Mouse (Mus musculus): ENCODE data around the gene Elovl6. TPM values are rescaled to one million over a fixed set of nuclear protein-coding genes. Genes with fewer than 3 reads are reported as not detected.

The Elovl6 gene
- polyA plus RNA-seq, 1 experiment from 2014 or later: 28.3 TPM

GRCm38 (mm10) chr3:129612311-129613097 lies 80.3 kb downstream of the Elovl6 start:
- ATAC-seq (replicated peaks; ENCODE audit: low FRiP score) (no peak; the same call in 1 of the 2 replicates), DNase-seq (ENCODE audit: low spot score) (no peak)
- no peak overlapping the region for H3K4me2 ChIP-seq
- H3K9ac ChIP-seq (ENCODE audit: low read depth, low read length): no peak overlapping the region
- 84% methylated on average over 25 of the region's 25 CpGs for WGBS
- H3K4me1 ChIP-seq (replicated peaks; ENCODE audit: control insufficient read depth, insufficient read depth, low read length): peaks cover 3% of the 10 kb centered on the region
- no peaks in the 10 kb centered on the region for H3K27me3 ChIP-seq (replicated peaks; ENCODE audit: control insufficient read depth, insufficient read depth, low read length)
- H3K36me3 ChIP-seq (ENCODE audit: control insufficient read depth, insufficient read depth, low read length): no peaks in the 10 kb centered on the region; the same call in 1 of the 2 replicates
- no peaks in the 10 kb centered on the region for H3K9me3 ChIP-seq (ENCODE audit: control insufficient read depth, low read length)
- H3K27ac ChIP-seq (ENCODE audit: low read depth, low read length): no peak overlapping the region
- no peak overlapping the region for H3K4me3 ChIP-seq (ENCODE audit: low read depth, low read length)

- Histone ChIP-seq H3K4me2 (no peak overlapping the region), H3K4me1 (replicated peaks; ENCODE audit: control insufficient read depth, insufficient read depth, low read length) (peaks cover 3% of the 10 kb centered on the region), H3K9ac (ENCODE audit: low read depth, low read length) (no peak overlapping the region), H3K4me3 (ENCODE audit: low read depth, low read length) (no peak overlapping the region), H3K27me3 (replicated peaks; ENCODE audit: control insufficient read depth, insufficient read depth, low read length) (no peaks in the 10 kb centered on the region), H3K9me3 (ENCODE audit: control insufficient read depth, low read length) (no peaks in the 10 kb centered on the region), H3K36me3 (ENCODE audit: control insufficient read depth, insufficient read depth, low read length) (no peaks in the 10 kb centered on the region; the same call in 1 of the 2 replicates), H3K27ac (ENCODE audit: low read depth, low read length) (no peak overlapping the region)
- 80% methylated on average over 7 of the region's 7 CpGs for WGBS
- ATAC-seq (replicated peaks; ENCODE audit: low FRiP score): 0 out of 2 replicates have a peak, but pooled peaks have one; percentile 16
- DNase-seq (ENCODE audit: low spot score): no peak
Observed at GRCm38 (mm10) chr3:129613756-129614155, 81.6 kb downstream of the Elovl6 start.

GRCm38 (mm10) chr3:129614216-129614615 lies 82.1 kb downstream of the Elovl6 start:
- Histone ChIP-seq H3K27ac (ENCODE audit: low read depth, low read length) (no peak overlapping the region), H3K9ac (ENCODE audit: low read depth, low read length) (no peak overlapping the region), H3K4me1 (replicated peaks; ENCODE audit: control insufficient read depth, insufficient read depth, low read length) (peaks cover 3% of the 10 kb centered on the region), H3K9me3 (ENCODE audit: control insufficient read depth, low read length) (no peaks in the 10 kb centered on the region), H3K27me3 (replicated peaks; ENCODE audit: control insufficient read depth, insufficient read depth, low read length) (no peaks in the 10 kb centered on the region), H3K4me2 (no peak overlapping the region), H3K36me3 (ENCODE audit: control insufficient read depth, insufficient read depth, low read length) (no peaks in the 10 kb centered on the region; the same call in 1 of the 2 replicates), H3K4me3 (ENCODE audit: low read depth, low read length) (no peak overlapping the region)
- ATAC-seq (replicated peaks; ENCODE audit: low FRiP score): 0 out of 2 replicates have a peak, but pooled peaks have one; percentile 25
- 83% methylated on average over 2 of the region's 2 CpGs for WGBS
- DNase-seq (ENCODE audit: low spot score): no peak

DNA sequence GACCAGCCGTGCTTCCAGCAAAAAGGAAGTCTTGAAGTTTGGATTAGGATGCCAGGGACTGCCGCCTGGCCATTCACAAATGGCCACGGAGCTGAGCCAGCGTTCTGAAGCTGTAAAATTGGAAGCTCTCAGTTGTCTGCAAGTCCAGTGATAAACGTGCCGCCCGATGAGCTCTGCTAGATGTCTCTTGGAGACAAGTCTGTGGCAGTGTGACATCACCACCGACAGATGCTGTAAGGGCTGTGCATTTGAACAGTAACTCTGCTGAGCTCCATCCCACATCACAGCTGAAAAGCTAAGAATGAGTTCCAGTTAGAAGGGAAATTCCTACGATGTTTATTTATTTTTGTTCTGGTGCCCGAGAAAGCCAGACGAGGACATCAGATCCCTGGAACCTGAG lies 85.3 kb downstream of the Elovl6 start:
- H3K9ac ChIP-seq (ENCODE audit: low read depth, low read length): no peak overlapping the region
- WGBS: 75% methylated on average over 11 of the region's 11 CpGs

DNA sequence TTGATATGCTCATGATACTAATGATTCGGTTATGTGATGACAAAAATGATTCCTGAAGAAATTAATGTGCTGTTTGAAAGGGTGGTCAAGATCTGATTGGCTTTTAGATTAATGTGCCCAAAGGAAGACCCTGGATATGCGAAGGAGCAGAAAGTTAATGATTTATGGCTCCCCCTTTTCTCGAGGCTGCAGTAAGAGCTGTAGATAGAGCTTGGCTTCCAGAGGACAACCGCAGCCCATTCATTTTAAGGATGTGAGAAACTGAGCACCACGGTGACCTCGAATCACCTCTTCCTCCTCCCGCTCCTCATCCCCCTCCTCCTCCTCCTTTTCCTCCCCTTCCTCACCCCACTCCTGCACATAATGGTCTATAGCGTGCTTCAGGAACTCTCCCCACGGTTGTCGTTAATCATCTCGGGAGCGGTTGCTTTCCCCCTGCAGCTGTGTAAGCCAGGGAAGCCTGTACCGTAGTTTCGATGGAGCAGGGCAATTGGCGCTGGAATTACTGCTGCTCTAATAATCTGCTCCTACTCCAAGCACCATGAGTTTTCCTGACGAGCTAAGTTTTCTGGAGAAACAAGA lies 87.1 kb downstream of the Elovl6 start:
- Histone ChIP-seq H3K27me3 (replicated peaks; ENCODE audit: control insufficient read depth, insufficient read depth, low read length) (no peaks in the 10 kb centered on the region), H3K27ac (ENCODE audit: low read depth, low read length) (no peak overlapping the region), H3K9me3 (ENCODE audit: control insufficient read depth, low read length) (no peaks in the 10 kb centered on the region), H3K36me3 (ENCODE audit: control insufficient read depth, insufficient read depth, low read length) (no peaks in the 10 kb centered on the region; the same call in 1 of the 2 replicates), H3K9ac (ENCODE audit: low read depth, low read length) (no peak overlapping the region), H3K4me1 (replicated peaks; ENCODE audit: control insufficient read depth, insufficient read depth, low read length) (peaks cover 3% of the 10 kb centered on the region), H3K4me3 (ENCODE audit: low read depth, low read length) (no peak overlapping the region), H3K4me2 (no peak overlapping the region)
- DNase-seq (ENCODE audit: low spot score) (no peak), ATAC-seq (replicated peaks; ENCODE audit: low FRiP score) (no peak)
- WGBS: 66% methylated on average over 16 of the region's 16 CpGs

More for the DNA sequence above, 85.3 kb downstream of the Elovl6 start:
- Histone ChIP-seq H3K4me2 (no peak overlapping the region), H3K27ac (ENCODE audit: low read depth, low read length) (no peak overlapping the region), H3K27me3 (replicated peaks; ENCODE audit: control insufficient read depth, insufficient read depth, low read length) (no peaks in the 10 kb centered on the region), H3K9me3 (ENCODE audit: control insufficient read depth, low read length) (no peaks in the 10 kb centered on the region), H3K4me1 (replicated peaks; ENCODE audit: control insufficient read depth, insufficient read depth, low read length) (peaks cover 6% of the 10 kb centered on the region), H3K4me3 (ENCODE audit: low read depth, low read length) (no peak overlapping the region), H3K36me3 (ENCODE audit: control insufficient read depth, insufficient read depth, low read length) (no peaks in the 10 kb centered on the region; the same call in 1 of the 2 replicates)
- no peak for ATAC-seq (replicated peaks; ENCODE audit: low FRiP score)
- no peak for DNase-seq (ENCODE audit: low spot score)

DNA sequence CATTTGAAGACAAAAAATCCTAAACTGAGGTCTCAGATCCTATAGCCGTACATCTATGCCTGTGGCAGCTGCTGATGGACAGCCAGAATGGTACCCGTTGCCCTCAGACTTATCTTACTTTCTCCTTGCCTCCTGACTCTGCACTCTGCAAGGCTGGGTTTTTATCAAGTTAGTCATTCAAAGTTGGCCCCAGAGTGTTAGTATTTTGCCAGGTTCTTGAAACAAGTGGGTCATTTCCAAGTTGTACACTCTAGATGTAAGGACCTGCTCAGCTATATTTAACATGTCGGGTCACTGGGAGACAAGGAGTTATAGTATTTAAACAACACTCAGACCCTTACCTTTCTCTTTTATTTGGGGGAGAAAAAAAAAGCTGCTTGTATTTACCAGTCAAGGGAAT lies 88.6 kb downstream of the Elovl6 start:
- WGBS: 75% methylated on average over 3 of the region's 3 CpGs
- H3K4me2 ChIP-seq: no peak overlapping the region
- H3K27ac ChIP-seq (ENCODE audit: low read depth, low read length): no peak overlapping the region
- no peaks in the 10 kb centered on the region for H3K9me3 ChIP-seq (ENCODE audit: control insufficient read depth, low read length)
- ATAC-seq (replicated peaks; ENCODE audit: low FRiP score) (no peak), DNase-seq (ENCODE audit: low spot score) (no peak)
- peaks cover 3% of the 10 kb centered on the region; the same call in 1 of the 2 replicates for H3K4me1 ChIP-seq (replicated peaks; ENCODE audit: control insufficient read depth, insufficient read depth, low read length)
- no peaks in the 10 kb centered on the region for H3K27me3 ChIP-seq (replicated peaks; ENCODE audit: control insufficient read depth, insufficient read depth, low read length)
- H3K9ac ChIP-seq (ENCODE audit: low read depth, low read length): no peak overlapping the region
- H3K36me3 ChIP-seq (ENCODE audit: control insufficient read depth, insufficient read depth, low read length): no peaks in the 10 kb centered on the region; the same call in 1 of the 2 replicates
- no peak overlapping the region for H3K4me3 ChIP-seq (ENCODE audit: low read depth, low read length)

DNA sequence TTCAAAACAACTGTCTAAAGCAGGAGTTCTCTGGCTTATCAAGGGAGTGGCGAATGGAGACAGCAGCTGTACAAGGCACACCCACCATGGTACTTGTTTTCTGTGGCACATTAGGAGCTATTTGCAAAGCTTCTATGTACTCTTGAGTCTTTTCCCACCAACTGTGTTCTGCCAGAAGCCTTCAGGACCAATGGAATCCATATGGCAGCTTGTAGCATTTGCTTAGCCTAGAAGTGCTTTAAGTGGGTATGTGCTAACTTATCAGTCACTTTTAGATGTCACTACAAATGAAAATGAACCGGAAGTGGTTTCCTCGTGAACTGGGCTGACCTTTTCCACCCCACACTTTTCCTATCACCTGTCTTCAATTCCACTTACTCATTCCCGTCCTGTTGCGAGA lies 89.1 kb downstream of the Elovl6 start:
- H3K36me3 ChIP-seq (ENCODE audit: control insufficient read depth, insufficient read depth, low read length): no peaks in the 10 kb centered on the region; the same call in 1 of the 2 replicates
- no peaks in the 10 kb centered on the region for H3K9me3 ChIP-seq (ENCODE audit: control insufficient read depth, low read length)
- H3K4me2 ChIP-seq: no peak overlapping the region
- no peak for DNase-seq (ENCODE audit: low spot score)
- H3K27ac ChIP-seq (ENCODE audit: low read depth, low read length): no peak overlapping the region
- H3K9ac ChIP-seq (ENCODE audit: low read depth, low read length): no peak overlapping the region
- WGBS: 54% methylated on average over 5 of the region's 5 CpGs
- no peak for ATAC-seq (replicated peaks; ENCODE audit: low FRiP score)
- no peak overlapping the region for H3K4me3 ChIP-seq (ENCODE audit: low read depth, low read length)
- H3K27me3 ChIP-seq (replicated peaks; ENCODE audit: control insufficient read depth, insufficient read depth, low read length): no peaks in the 10 kb centered on the region
- H3K4me1 ChIP-seq (replicated peaks; ENCODE audit: control insufficient read depth, insufficient read depth, low read length): peaks cover 3% of the 10 kb centered on the region; the same call in 1 of the 2 replicates

DNA sequence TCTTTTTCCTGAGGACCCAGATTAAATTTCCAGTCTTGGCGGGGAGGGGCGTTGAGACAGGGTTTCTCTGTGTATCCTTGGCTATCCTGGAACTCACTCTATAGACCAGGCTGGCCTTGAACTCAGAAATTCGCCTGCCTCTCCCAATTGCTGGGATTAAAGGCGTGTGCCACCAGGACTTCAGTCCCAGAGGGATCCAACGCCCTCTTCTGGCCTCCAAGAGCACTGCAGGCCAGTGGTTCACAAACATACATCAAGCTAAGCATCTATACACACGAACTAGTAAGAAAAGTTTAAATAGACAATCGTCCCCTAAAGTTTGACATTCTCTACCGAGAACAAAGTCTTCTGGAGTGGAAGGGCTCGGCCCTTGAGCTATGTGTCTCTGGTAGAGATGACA lies 90.0 kb downstream of the Elovl6 start:
- Histone ChIP-seq H3K27me3 (replicated peaks; ENCODE audit: control insufficient read depth, insufficient read depth, low read length) (no peaks in the 10 kb centered on the region), H3K4me3 (ENCODE audit: low read depth, low read length) (no peak overlapping the region), H3K36me3 (ENCODE audit: control insufficient read depth, insufficient read depth, low read length) (no peaks in the 10 kb centered on the region; the same call in 1 of the 2 replicates), H3K27ac (ENCODE audit: low read depth, low read length) (no peak overlapping the region), H3K9me3 (ENCODE audit: control insufficient read depth, low read length) (no peaks in the 10 kb centered on the region), H3K9ac (ENCODE audit: low read depth, low read length) (no peak overlapping the region), H3K4me1 (replicated peaks; ENCODE audit: control insufficient read depth, insufficient read depth, low read length) (peaks cover 3% of the 10 kb centered on the region; the same call in 1 of the 2 replicates), H3K4me2 (no peak overlapping the region)
- DNase-seq (ENCODE audit: low spot score) (no peak), ATAC-seq (replicated peaks; ENCODE audit: low FRiP score) (no peak)
- 72% methylated on average over 9 of the region's 9 CpGs for WGBS
